Mouse (Mus musculus): ENCODE results near the gene Ctnnbl1. TPM values are rescaled to one million over a fixed set of nuclear protein-coding genes. Genes with fewer than 3 reads are reported as not detected.
A peak's percentile ranks its signal among the peaks of the same experiment; 100 is the strongest.

Gene Ctnnbl1
- polyA plus RNA-seq, 1 experiment from 2014 or later, result 67.8 TPM

DNA sequence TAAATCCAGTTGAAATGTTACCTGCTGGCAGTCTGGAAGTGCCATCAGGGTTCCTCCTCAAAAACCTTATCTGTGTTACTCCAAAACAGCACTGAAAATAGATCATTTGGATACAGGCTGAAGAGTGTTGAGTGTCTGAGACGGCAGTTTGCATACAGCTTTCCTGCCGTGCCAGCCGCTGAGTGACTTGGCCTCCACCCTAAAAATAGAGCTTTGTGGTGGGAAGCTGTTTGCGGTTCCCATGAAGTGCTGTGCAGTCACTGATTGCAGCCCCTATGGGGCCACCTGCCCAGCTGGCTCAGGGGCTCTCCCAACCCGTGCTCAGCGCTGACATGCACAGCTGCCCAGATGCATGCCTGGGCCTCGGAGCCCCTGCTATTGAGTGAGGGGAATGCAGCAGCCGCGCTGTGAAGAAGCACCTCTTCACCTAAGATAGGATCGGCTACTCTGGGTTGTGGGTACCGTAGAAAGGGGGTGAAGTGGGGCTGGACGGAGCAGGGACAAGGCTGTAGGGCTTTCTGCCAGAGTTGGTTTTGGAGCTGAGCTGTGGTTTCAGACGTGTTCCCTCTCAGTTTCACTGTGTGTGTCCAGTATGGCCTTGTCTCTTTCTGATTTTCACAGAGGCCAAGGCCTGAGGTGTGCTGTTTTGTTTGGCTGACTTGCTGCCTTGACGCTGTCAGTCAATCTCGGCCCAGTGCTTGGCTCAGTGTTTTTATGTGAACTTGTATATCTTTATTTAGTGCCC, 81.5 kb downstream of the Ctnnbl1 start:
- peak; percentile 74 for DNase-seq (ENCODE audit: low spot score)

DNA sequence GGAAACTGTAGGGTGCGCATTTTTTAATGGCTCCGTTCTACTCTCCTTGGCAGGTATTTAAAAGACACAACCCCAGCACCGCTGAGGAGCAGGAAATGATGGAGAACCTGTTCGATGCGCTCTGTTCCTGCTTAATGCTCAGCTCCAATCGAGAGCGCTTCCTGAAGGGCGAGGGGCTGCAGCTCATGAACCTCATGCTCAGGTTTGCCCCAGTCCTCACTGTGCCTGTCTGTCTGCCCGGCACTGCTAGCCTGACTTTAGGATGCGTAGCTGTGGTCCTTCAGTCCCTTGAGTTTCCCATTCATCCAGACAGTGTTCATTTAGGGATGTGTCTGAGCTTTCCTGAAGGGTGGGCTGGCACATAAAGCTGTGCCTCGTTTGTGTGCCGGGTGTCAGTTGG, 82.2 kb downstream of the Ctnnbl1 start:
- no peak for DNase-seq (ENCODE audit: low spot score)

DNA sequence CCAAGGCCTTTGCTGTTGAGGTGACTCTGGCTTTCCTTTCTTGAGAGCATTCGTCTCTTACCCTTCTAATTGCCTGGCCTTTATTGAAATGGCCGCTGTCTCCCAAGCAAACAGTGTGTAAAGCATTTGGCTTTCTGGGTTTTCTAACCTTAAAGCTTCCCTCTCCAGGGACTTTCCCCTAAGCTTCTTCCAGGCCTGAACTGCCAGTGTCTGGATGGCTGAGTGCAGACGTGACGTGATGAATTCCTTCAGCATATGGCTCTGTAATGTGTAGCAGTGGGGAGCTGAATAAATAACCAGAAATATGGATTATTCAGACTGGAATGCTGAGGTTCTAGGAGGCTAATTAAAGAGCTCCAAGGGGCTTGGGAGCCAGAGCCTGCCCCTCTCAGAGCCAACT, 84.1 kb downstream of the Ctnnbl1 start:
- no peak for DNase-seq (ENCODE audit: low spot score)

DNA sequence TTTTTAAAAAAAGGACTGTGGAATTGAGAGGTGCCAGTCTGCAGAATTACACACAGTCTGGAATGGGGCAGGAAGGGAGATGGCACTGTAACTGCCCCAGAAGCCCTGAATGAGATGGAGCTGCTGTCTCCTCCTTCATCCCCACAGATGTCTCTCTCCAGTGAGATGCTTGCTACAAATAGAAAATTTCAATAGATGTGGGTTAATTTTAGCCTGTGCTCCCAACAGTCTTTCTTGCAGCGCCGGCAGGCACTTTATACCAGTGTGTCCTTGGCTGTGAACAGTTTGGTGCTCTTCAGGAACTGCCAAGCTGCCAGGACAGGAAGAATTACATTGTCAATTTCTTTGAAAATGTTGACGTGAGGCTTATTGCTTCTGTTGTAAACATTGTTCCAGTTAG, 86.3 kb downstream of the Ctnnbl1 start:
- DNase-seq (ENCODE audit: low spot score), result no peak

DNA sequence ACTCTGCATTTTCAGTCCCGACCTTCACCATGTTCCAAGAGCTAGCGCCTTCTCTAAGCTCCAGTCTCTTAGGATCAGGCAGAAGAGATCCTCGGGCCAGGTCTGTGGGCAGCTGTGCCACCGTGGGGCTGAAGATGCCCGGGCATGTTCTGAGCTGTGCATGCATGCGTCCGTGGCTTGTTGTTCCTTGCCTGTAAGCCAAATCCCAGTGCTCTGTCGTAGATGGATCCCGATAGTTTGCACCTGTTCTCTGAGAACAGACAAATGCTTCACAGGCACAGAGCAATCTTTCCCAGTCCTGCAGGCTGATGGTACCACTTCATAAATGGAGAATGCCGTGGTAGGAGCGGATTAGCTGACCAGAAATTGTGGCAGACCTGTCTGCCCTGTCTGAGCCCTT, 87.0 kb downstream of the Ctnnbl1 start:
- no peak for DNase-seq (ENCODE audit: low spot score)

DNA sequence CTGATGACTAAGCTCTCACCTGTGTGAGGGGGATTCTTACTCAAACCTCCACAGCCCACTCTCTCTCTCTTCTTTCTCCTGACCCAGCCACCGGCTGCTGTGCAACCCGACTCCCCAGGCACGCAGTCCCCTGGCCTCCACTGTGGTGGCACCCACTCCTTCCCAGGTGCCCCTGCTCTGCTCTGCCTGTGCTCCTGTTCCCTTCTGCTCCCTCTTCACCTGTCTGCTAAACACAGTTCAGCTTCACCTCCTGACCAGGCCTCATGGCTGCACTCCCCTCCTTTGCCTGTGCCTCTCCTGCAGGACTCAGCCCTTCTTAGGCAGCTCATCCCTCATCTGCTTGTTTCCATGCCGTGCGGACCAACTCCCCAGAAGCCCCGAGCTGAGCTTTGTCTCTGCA, 92.9 kb downstream of the Ctnnbl1 start:
- DNase-seq (ENCODE audit: low spot score), result no peak

DNA sequence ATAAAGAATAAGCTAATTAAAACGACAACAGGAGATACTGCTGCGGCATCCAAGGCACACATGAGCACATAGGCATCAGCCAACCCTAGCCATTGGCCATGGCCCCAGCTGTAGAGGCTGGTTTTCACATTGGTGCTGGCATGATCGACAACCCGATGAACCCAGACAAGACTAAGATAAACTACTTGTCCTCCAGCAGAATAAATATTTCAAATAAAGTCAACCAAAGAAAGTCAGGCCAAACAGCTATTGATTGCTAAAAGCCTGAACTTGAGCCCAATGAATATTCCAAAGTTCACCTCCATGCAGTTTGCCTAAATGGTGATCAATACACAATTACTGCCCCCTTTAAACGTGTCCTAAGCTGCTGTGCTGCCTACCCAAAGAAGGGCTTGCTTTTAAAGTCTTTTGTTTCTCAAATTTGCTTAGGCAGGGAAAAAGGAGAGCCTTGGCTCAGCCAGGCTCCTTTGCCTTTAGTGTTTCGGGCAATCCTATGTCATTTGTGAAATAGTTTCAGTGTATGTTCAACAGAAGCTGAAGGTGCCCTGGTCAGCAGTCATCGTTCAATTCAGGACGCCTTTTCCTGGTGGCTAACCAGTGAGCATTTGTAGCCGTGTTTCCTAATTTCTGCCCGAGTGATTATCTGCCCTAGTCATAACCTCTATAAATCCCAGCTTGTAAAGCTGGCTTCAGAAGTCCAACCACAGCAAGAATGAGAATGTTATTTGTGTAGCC, 93.6 kb downstream of the Ctnnbl1 start:
- DNase-seq (ENCODE audit: low spot score), result no peak

DNA sequence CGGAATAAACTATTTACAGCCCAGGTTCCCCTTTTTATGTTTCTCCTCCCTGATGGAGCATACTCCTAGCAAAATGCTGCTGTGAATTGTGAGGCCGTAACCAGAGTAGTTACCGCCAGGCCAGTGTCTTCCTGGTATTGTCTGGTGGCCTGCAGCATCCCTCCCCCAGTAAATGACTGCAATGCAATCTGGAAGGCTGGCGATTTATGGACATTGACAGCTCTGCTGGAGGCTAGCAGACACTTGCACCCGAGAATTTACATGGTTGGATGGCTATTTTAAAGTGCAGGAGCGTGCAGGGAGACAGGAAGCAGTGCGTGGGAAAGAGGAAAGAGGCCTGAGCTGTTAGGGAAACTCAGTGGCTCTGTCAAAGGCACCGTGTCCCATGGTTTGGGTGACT, 99.8 kb downstream of the Ctnnbl1 start:
- DNase-seq (ENCODE audit: low spot score), result no peak

DNA sequence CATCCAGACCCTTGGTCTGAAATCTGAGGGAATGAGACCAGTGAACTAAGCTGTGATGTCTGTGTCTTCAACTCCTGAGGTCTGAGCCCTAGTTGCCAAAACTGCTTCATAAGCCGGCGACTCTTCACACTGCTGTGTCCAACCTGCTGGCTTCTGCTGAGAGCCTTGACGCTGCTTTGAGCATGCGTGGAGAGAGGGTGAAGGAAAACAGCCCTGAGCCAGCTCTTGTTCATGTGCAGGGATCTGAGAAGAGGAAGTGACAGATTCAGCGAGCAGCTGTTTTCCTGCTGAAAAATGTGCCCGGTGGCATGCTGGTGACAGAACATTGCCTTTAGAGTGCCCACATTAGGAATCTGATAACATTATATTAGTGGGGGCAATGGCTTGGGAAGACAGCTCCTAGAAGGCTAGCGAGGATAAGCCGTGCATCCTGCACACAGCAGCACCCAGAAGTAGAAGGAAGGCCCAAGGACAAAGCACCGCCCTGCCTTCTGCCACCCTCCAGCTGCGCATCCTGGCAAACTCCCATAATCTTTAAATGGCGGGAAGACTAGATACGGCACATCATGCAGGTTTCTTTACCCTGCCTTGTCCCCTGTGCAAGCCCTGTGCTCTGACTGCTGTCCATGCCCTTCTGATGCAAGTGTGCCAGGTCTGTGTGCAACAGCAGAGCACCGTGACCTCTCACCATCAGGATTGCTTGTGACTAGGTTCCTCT, 101.2 kb downstream of the Ctnnbl1 start:
- no peak for DNase-seq (ENCODE audit: low spot score)

DNA sequence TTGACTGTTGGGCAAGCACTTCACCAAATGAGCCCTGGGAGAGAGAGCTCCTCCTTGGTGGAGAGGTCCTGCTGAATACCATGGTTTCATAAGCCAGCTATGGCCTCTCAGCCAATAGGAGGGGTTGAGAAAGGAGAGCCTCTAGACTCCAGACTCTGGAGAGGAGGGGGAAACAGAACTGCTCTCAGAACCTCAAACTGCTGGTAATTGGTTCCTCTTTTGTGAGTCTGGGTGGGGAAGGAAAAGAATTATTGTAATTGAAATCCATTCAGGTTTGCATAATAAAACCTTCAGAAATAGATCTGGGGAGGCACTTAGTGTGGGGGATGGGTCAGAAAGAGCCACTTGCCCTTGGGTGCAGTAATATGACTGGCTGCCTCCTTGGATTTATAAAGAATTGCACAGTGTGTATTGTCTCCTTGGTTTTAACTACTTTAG, 103.5 kb downstream of the Ctnnbl1 start:
- DNase-seq (ENCODE audit: low spot score), result no peak

DNA sequence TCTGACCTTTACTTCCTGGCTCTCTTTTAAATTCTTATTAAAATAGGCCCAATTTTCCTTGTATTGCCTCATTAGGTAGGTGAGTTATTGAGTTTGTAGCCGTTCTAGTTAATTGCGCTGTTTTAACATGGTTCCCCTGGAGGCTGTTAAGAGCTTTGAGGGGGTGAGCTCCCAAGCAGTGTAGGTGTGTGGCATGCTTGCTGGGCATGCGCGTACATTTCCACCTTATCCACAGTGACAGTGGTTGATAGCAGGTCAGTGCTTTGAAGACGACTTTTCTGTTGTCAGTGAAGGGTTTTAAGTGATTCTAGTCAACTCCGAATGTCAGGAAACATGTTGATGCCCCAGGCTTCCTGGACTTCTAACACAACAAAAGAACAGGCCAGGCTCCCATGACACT, 103.9 kb downstream of the Ctnnbl1 start:
- no peak for DNase-seq (ENCODE audit: low spot score)

DNA sequence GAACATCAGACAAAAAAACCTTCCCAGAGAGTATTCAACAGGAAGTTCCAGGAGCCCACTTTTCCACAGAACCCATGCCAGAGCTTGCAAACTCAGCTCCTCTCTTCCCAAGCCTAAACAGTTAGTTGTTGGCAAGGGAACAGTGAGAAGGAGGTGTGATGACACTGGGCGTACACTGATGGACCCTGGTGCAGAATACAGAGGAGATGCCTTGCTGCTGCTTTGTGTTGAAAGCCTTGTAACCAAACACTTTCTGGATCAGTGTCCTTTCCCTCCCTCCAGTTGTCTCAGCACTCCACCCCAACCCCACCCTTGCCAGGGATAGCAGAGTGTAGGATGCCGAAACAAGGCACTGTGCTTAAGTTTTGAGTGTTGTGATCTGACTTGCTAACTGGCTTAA, 107.5 kb downstream of the Ctnnbl1 start:
- DNase-seq (ENCODE audit: low spot score), result no peak

DNA sequence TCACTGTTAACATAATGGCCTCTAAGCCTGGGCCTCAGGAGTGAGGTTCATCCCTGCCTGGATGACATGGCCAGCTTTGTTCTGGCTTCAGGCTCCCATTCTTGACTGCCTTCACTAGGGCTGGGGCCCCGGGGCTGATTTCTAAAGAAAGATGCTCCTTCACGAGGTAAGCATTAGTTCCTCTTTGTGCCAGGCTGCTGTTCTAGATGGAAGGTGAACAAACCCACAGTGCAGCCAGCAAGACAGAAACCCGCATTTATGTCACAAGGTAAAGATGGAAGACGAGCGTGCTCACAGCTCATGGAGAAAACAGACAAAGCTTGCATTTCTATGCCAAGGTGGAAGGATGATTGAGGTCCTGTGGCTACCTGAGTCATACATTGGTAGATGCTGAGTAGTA, 108.6 kb downstream of the Ctnnbl1 start:
- no peak for DNase-seq (ENCODE audit: low spot score)

DNA sequence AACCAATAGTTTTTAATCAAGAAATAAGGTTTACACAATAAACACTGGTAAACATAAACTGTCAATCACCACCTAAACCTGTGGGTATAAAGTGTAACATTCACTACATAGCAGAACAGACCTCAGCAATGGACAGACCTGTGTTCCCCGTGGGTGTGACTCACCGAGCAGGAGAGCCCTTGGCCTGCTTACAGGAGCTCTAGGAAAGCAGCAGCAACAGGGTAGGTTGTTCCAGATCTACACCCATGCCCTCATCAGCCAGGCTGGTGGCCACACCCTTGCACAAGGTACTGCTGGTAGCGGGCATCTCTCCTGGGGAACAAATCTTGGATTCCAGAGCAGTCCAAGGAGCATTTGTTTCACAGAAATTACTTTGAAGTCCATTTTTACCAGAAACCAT, 115.9 kb downstream of the Ctnnbl1 start:
- no peak for DNase-seq (ENCODE audit: low spot score)

DNA sequence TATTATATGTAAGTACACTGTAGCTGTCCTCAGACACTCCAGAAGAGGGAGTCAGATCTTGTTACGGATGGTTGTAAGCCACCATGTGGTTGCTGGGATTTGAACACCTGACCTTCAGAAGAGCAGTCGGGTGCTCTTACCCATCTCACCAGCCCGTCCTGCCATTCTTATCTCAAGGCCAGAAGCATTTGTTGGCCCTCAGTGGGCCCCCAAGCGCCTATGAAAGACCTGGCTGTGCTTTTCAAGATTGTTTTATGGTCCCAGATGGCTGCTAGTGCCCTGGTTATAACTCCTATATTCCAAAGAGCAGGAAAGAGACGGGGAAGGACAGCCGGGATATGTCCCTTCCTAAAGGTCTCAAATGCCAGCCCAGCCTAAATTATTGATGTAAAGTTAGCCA, 118.6 kb downstream of the Ctnnbl1 start:
- no peak for DNase-seq (ENCODE audit: low spot score)

DNA sequence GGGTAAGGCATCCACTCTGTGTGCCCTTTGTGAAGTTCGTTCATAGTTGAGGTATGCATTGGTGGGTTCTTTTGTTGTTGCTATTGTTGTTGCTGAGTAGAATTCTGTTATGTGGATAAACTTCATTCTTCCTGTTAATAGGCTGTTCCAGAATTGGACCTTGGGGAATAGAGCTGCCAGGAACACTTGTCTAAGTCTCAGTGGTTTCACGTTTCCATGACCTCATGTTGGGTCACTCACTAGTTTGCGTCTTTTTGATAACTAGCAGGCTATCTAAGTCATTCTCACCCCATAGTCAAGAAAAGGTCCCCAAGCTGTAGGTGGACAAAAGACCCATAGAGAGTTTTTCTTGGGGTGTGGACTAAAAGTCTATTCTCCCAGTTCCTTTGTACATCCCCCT, 120.3 kb downstream of the Ctnnbl1 start:
- no peak for DNase-seq (ENCODE audit: low spot score)

DNA sequence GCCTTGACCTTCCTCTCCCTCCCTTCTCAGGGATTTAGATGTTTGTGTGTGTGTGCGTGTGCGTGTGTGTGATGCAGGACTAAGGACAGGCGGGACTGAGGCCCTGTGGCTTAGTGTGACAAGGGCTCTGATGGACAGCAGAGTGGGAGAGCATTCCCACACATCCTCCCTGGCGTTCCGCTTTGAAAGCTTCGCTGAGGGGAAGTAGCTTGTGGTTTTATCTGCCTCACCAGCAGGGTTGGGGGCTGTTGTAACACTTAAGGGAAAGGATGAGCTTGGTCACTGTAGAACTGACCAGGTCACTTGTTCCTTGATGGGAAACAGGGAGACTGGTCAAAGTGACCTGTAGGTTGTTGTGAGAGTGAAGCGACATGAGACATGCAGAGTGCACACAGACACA, 121.1 kb downstream of the Ctnnbl1 start:
- no peak for DNase-seq (ENCODE audit: low spot score)

DNA sequence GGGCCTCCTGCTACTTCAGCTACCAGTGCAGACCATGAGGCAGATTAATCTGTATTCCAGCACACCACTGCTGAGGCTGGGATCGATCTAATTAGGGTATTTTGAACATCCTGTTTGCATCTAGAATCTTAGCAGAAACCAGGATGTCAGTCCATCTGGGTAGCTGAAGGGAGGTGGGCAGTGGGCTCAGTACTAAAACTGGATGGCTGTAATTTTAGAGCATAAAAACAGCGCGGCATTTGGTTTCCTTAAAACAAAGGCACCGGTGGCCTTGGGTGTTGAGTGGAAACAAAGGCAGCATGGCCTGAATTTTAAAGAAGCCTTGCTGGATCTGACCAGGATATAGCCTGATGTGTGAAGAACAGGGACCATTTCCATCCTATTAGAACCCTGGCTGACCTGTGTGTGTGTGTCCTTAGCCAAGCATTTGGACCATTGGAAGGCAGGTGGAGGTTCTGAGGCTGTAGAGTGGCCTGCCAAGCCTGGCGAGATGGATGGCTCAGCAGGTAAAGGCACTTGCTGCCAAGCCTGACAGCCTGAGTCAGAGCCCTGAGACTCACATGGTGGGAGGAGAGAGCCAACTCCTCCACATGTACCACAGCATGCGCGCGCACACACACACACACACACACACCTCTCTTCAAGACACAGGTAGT, 122.0 kb downstream of the Ctnnbl1 start:
- DNase-seq (ENCODE audit: low spot score), result no peak

DNA sequence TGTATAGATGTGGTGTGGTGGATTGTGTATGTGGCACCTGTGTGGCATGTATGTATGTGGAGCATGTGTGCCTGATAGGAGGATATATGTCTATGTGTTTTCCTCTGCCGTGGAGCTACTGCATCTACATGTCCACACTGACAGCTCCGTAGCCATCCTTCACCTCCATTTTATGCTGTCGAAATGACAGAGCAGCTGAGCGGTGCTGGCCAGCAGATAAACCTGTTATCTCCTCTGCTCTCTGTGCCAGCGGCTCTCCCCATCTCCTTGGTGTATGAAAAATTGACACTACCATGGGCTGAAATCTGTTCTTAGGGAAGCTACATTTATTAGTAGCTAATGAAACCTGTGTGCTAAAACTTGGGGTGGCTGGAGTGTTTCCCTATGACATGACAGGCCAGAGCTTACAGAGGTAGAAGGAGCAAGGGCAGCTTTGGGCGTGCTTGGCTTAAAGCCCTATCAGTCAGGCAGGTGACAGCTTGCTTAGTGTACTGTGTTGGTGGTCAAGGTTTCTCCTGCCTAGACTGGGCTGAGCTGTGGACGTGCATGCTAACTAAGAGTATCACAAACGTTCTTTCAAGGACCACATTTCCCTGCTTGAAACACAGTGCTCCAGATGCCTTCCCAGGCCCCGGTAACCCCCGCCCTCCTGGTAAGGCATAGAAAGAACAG, 124.2 kb downstream of the Ctnnbl1 start:
- DNase-seq (ENCODE audit: low spot score), result no peak

DNA sequence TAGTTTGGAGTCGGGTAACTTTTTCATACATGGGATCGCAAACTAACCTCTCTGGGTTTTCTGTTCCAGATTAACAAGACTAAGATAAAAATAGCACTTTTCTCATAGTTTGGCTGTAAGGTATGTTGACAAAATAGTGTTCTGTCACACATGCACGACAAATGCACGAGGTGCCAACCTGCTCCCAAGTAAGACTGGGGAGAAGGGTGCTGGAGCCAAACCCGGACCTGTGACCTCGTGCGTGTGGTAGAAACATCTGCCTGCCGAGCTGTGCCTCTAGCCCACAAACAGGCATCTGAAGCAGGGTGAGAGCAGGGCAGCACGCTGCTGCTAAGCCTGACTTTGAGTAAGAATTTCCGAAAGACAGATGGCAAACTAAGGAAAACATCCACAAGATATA, 125.1 kb downstream of the Ctnnbl1 start:
- DNase-seq (ENCODE audit: low spot score), result no peak

DNA sequence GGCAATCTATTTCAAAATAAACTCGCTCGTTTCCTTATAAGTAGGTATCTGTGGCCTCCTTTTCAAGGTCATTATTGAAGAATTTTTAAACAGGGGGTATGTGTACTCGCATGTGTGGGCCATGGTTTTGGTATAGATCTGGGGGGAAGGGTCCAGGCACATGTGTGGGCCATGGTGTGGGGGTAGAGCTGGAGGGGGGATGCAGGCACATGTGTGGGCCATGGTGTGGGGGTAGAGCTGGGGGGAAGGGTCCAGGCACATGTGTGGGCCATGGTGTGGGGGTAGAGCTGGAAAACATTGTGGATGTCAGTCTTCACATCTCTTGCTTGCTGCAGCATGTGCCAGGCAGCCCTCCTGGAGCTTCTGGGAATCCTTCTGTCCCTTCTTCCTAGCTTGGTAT, 129.9 kb downstream of the Ctnnbl1 start:
- DNase-seq (ENCODE audit: low spot score), result no peak
